Mouse (Mus musculus): ENCODE data around the gene Mcfd2. TPM values are rescaled to one million over a fixed set of nuclear protein-coding genes. Genes with fewer than 3 reads are reported as not detected.
A peak's percentile ranks its signal among the peaks of the same experiment; 100 is the strongest.

Gene Mcfd2
- polyA plus RNA-seq, 1 experiment: 62.1 TPM

- H3K4me1 ChIP-seq (ENCODE audit: control insufficient read depth, insufficient read depth, low read length): no peaks in the 10 kb centered on the region
- no peak overlapping the region for H3K27ac ChIP-seq (ENCODE audit: insufficient read depth, low read length)
- no peak overlapping the region for H3K4me3 ChIP-seq (ENCODE audit: insufficient read depth, low read length)
- TF ChIP-seq CTCF (IDR thresholded peaks at IDR 0.05; ENCODE audit: extremely low read depth, insufficient read depth, low read length) (no peak), POLR2A (IDR thresholded peaks at IDR 0.05; ENCODE audit: extremely low read depth, insufficient read depth, low read length) (no peak)
Observed at GRCm38 (mm10) chr17:87255672-87256071, 10.1 kb downstream of the Mcfd2 start.

DNA sequence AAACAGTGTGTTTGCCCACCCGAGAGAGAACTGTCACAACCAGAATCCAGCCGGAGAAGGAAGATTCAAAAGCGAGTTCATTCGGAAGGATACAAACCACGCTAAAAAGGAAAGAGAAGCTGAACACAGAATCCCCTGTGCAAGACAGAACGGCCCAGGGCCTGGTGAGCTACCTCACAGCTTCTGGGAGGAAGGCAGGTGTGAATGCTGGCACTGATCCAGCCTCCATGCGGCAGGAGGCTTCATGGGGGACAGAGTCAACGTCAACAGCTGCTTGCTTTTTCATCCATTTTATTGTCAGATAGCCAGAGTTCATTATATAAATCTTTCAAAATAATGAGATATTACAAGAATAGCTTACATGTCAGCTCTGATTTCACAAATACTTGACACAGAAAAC lies 11.4 kb downstream of the Mcfd2 start:
- no peaks in the 10 kb centered on the region for H3K4me1 ChIP-seq (ENCODE audit: control insufficient read depth, insufficient read depth, low read length)
- H3K4me3 ChIP-seq (ENCODE audit: insufficient read depth, low read length): no peak overlapping the region
- no peak overlapping the region for H3K27ac ChIP-seq (ENCODE audit: insufficient read depth, low read length)
- TF ChIP-seq CTCF (IDR thresholded peaks at IDR 0.05; ENCODE audit: extremely low read depth, insufficient read depth, low read length) (no peak), POLR2A (IDR thresholded peaks at IDR 0.05; ENCODE audit: extremely low read depth, insufficient read depth, low read length) (no peak)

DNA sequence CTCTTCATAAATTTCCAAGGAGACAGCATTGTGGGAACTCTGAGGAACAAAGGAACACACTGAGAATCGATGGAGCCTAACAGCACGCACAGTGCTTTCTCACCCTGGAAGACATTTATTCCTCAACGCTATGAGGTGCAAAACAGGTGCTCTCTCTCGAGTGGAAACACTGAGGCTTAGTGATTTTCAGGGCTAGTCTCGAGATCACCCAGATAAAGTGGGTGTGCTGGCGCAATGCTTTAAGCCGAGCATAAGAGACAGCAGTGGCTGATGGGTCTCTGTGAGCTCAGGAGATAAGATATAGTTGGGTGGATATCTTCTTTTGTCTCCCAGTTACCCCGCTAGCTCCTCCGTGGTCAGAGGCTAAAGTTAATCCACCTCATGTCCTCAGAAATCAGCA lies 19.6 kb downstream of the Mcfd2 start:
- no peak overlapping the region for H3K4me3 ChIP-seq (ENCODE audit: insufficient read depth, low read length)
- TF ChIP-seq CTCF (IDR thresholded peaks at IDR 0.05; ENCODE audit: extremely low read depth, insufficient read depth, low read length) (no peak), POLR2A (IDR thresholded peaks at IDR 0.05; ENCODE audit: extremely low read depth, insufficient read depth, low read length) (no peak)
- H3K27ac ChIP-seq (ENCODE audit: insufficient read depth, low read length): no peak overlapping the region
- H3K4me1 ChIP-seq (ENCODE audit: control insufficient read depth, insufficient read depth, low read length): no peaks in the 10 kb centered on the region

DNA sequence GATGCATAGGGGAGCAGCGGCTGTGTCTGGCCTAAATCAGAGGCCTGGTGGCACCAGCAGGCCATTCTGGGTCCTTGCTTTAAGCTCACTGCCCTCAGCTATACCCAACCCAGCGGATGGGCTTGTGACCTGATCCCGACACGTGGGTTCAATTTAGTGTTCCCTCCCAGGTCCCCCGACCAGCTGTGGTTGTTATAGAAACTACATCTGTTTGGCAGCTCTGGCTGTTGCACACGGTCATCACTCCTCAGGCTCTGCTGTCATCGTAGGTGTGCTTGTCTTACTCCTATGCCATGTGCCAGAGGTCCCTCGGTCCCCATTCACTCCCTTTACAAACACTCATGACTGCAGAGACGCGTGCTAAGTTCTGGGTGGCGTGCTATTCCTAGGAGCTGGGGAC lies 27.9 kb downstream of the Mcfd2 start:
- TF ChIP-seq CTCF (IDR thresholded peaks at IDR 0.05; ENCODE audit: extremely low read depth, insufficient read depth, low read length) (no peak), POLR2A (IDR thresholded peaks at IDR 0.05; ENCODE audit: extremely low read depth, insufficient read depth, low read length) (no peak)
- Histone ChIP-seq H3K27ac (ENCODE audit: insufficient read depth, low read length) (no peak overlapping the region), H3K4me1 (ENCODE audit: control insufficient read depth, insufficient read depth, low read length) (no peaks in the 10 kb centered on the region)

GRCm38 (mm10) chr17:87236725-87237650 lies 28.7 kb downstream of the Mcfd2 start:
- TF ChIP-seq POLR2A (IDR thresholded peaks at IDR 0.05; ENCODE audit: extremely low read depth, insufficient read depth, low read length): no peak
- TF ChIP-seq CTCF (IDR thresholded peaks at IDR 0.05; ENCODE audit: extremely low read depth, insufficient read depth, low read length): no peak
- H3K27ac ChIP-seq (ENCODE audit: insufficient read depth, low read length): no peak overlapping the region
- H3K4me3 ChIP-seq (ENCODE audit: insufficient read depth, low read length): no peak overlapping the region
- H3K4me1 ChIP-seq (ENCODE audit: control insufficient read depth, insufficient read depth, low read length): no peaks in the 10 kb centered on the region

More for the DNA sequence above, 27.9 kb downstream of the Mcfd2 start:
- H3K4me3 ChIP-seq (ENCODE audit: insufficient read depth, low read length): no peak overlapping the region

DNA sequence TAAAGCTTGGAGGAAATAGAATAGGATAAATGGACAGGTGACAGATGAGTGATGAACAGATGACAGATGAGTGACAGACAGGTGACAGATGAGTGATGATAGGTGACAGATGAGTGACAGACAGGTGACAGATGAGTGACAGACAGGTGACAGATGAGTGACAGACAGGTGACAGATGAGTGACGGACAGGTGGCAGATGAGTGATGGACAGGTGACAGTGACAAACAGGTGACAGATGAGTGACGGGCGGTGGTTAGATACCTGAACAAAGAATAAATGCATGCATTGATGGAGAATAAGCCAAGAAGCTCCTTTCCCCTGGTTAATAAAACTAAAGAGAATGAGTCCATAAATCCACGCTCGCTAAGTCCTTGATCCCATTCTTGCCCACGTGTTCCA lies 30.7 kb downstream of the Mcfd2 start:
- H3K4me3 ChIP-seq (ENCODE audit: insufficient read depth, low read length): no peak overlapping the region
- TF ChIP-seq POLR2A (IDR thresholded peaks at IDR 0.05; ENCODE audit: extremely low read depth, insufficient read depth, low read length) (no peak), CTCF (IDR thresholded peaks at IDR 0.05; ENCODE audit: extremely low read depth, insufficient read depth, low read length) (no peak)
- no peak overlapping the region for H3K27ac ChIP-seq (ENCODE audit: insufficient read depth, low read length)
- no peaks in the 10 kb centered on the region for H3K4me1 ChIP-seq (ENCODE audit: control insufficient read depth, insufficient read depth, low read length)

GRCm38 (mm10) chr17:87227878-87228277 lies 37.9 kb downstream of the Mcfd2 start:
- Histone ChIP-seq H3K4me1 (ENCODE audit: control insufficient read depth, insufficient read depth, low read length) (no peaks in the 10 kb centered on the region), H3K27ac (ENCODE audit: insufficient read depth, low read length) (no peak overlapping the region), H3K4me3 (ENCODE audit: insufficient read depth, low read length) (no peak overlapping the region)
- no peak for TF ChIP-seq CTCF (IDR thresholded peaks at IDR 0.05; ENCODE audit: extremely low read depth, insufficient read depth, low read length)
- TF ChIP-seq POLR2A (IDR thresholded peaks at IDR 0.05; ENCODE audit: extremely low read depth, insufficient read depth, low read length): no peak

- TF ChIP-seq CTCF (IDR thresholded peaks at IDR 0.05; ENCODE audit: extremely low read depth, insufficient read depth, low read length): 0 out of 2 replicates have a peak, but pooled peaks have one; percentile 9
- no peak for TF ChIP-seq POLR2A (IDR thresholded peaks at IDR 0.05; ENCODE audit: extremely low read depth, insufficient read depth, low read length)
- Histone ChIP-seq H3K4me3 (ENCODE audit: insufficient read depth, low read length) (no peak overlapping the region), H3K27ac (ENCODE audit: insufficient read depth, low read length) (no peak overlapping the region), H3K4me1 (ENCODE audit: control insufficient read depth, insufficient read depth, low read length) (no peaks in the 10 kb centered on the region)
Observed at GRCm38 (mm10) chr17:87226079-87226640, 39.6 kb downstream of the Mcfd2 start.

- TF ChIP-seq CTCF (IDR thresholded peaks at IDR 0.05; ENCODE audit: extremely low read depth, insufficient read depth, low read length): no peak
- TF ChIP-seq POLR2A (IDR thresholded peaks at IDR 0.05; ENCODE audit: extremely low read depth, insufficient read depth, low read length): no peak
- Histone ChIP-seq H3K27ac (ENCODE audit: insufficient read depth, low read length) (no peak overlapping the region), H3K4me1 (ENCODE audit: control insufficient read depth, insufficient read depth, low read length) (no peaks in the 10 kb centered on the region), H3K4me3 (ENCODE audit: insufficient read depth, low read length) (no peak overlapping the region)
Observed at GRCm38 (mm10) chr17:87225384-87225783, 40.4 kb downstream of the Mcfd2 start.

GRCm38 (mm10) chr17:87224461-87224860 lies 41.3 kb downstream of the Mcfd2 start:
- Histone ChIP-seq H3K27ac (ENCODE audit: insufficient read depth, low read length) (no peak overlapping the region), H3K4me3 (ENCODE audit: insufficient read depth, low read length) (no peak overlapping the region), H3K4me1 (ENCODE audit: control insufficient read depth, insufficient read depth, low read length) (no peaks in the 10 kb centered on the region)
- no peak for TF ChIP-seq POLR2A (IDR thresholded peaks at IDR 0.05; ENCODE audit: extremely low read depth, insufficient read depth, low read length)
- no peak for TF ChIP-seq CTCF (IDR thresholded peaks at IDR 0.05; ENCODE audit: extremely low read depth, insufficient read depth, low read length)

All from cortical plate, adult 2 months (tissue).